Mouse (Mus musculus): Measurements from ENCODE around the gene Guca2a.

DNA sequence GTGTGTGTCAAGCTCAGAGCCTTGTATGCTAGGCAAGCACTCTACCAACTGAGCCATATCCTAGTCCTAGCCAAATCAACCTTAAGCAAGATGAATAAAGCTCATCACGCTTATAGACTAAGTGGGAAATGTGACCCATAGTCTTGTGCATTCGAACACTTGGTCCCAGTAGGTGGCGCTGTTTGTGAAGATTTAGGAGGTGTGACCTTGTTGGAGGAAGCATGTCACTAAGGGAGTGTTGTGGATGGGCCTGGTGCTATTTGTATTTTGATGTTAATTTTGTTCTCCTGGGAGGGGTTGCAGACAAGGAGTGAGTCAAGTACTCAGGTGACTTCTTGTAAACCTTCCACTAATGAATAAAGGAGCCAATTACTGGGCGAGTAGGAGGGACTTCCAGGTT lies 5.2 kb downstream of the Guca2a start:
- TF ChIP-seq RAD21 (IDR thresholded peaks at IDR 0.05; ENCODE audit: low read depth, low read length) (peak; percentile 5), POLR2A (IDR thresholded peaks at IDR 0.05; ENCODE audit: low read depth, low read length) (no peak), CTCF (conservative IDR thresholded peaks at IDR 0.05 in 1 of 2, IDR thresholded peaks at IDR 0.05 in 1 of 2; ENCODE audit: low read depth in 2 of 2, low read length in 2 of 2) (peak in 1 of 2 experiments; percentile 20; a peak in 1 of 4 replicates)

All from CH12.LX (cell line).